Mouse (Mus musculus) liver, postnatal 0 days (tissue): Measurements from ENCODE around the gene Rbl2.

Source experiments
- CTCF ChIP-seq: sonication (generic); IDR thresholded peaks from 2 replicates; pipeline ENCODE4 v1.5.1; 2016; ENCODE audit warnings: antibody characterized with exemption, low read depth
- EP300 ChIP-seq: IDR thresholded peaks from 2 replicates; pipeline ENCODE4 v1.6.1; 2016; ENCODE audit warnings: antibody characterized with exemption, low read depth, mild to moderate bottlenecking

DNA sequence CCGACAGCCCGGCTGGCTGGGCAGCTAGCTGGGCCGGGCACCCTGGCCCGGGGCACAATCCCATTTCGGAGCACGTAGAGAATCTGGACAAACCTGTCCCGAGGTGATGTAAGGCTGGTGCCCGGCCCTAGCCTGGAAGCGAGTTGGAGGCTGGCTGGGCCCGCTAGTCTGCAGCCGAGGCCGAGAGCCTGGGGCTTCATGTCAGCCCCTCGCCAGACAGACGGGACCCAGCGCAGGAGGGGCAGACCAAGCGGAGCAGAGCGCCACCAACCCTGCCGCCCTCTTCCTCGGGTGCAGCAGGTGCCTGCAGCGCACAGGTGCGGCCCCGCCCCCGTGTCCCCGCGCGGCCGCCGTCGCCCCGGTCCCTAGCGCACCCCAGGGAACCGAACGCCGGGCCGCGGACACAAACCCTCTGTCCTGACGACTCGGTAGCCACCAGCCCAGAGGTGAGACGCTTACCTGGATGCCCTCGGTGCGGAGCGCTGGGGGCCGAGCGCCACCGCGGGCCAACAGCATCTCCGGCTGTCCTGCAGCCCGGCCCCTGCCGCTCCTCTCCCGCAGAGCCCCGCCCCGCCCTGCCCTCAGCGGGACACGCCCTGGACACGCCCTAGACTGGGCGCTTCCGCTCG is 63.7 kb downstream of the Rbl2 start:
- TF ChIP-seq EP300 (no peak), CTCF (no peak)
